ENCODE assay signal across 8 mouse cellular contexts in genomic region chr13:114458886-114459700, GRCm38 (mm10). TPM values are rescaled to one million over a fixed set of nuclear protein-coding genes. Genes with fewer than 3 reads are reported as not detected.
DNase-seq lines count a peak whose midpoint lies in the region; ATAC-seq and TF ChIP-seq lines count a peak whose summit lies in the region.

Gene Fst (minus strand): TSS chr13:114458951.

- no peaks in the 10 kb centered on the region for H3K36me3 ChIP-seq in embryonic facial prominence, embryonic 11.5 days (replicated peaks; ENCODE audit: control insufficient read depth, insufficient read depth, low read depth, low read length)
- H3K36me3 ChIP-seq in heart, embryonic 15.5 days: no peaks in the 10 kb centered on the region
- no peaks in the 10 kb centered on the region for H3K36me3 ChIP-seq in limb, embryonic 12.5 days
- H3K36me3 ChIP-seq in midbrain, postnatal 0 days (ENCODE audit: insufficient read depth, low read length): no peaks in the 10 kb centered on the region

- no peak for TF ChIP-seq CTCF in midbrain, postnatal 0 days (IDR thresholded peaks at IDR 0.05)

- peak within 1 kb of the TSS; percentile 35; the same call in 1 of the 2 replicates for H3K27ac ChIP-seq in embryonic facial prominence, embryonic 11.5 days (replicated peaks; ENCODE audit: low read depth, low read length)
- H3K27ac ChIP-seq in heart, embryonic 15.5 days: 0 out of 2 replicates have a peak within 1 kb of the TSS, but pooled peaks have one; percentile 20
- H3K27ac ChIP-seq in limb, embryonic 12.5 days: peak within 1 kb of the TSS; percentile 25; the same call in 1 of the 2 replicates
- no peak within 1 kb of the TSS for H3K27ac ChIP-seq in midbrain, postnatal 0 days (ENCODE audit: low read depth, low read length)

- peak; percentile 40 for ATAC-seq in embryonic facial prominence, embryonic 11.5 days (replicated peaks; ENCODE audit: insufficient number of reproducible peaks, low FRiP score, low TSS enrichment, low read depth)
- ATAC-seq in heart, embryonic 15.5 days (replicated peaks; ENCODE audit: insufficient number of reproducible peaks, insufficient read depth, low FRiP score, low read depth): peak; percentile 47; the same call in 1 of the 2 replicates
- 0 out of 2 replicates have a peak, but pooled peaks have one; percentile 63 for ATAC-seq in limb, embryonic 12.5 days (ENCODE audit: insufficient number of reproducible peaks, insufficient read depth, low FRiP score, low TSS enrichment, low read depth)
- peak; percentile 72 for ATAC-seq in midbrain, postnatal 0 days (ENCODE audit: low FRiP score)

- peak; percentile 22 for DNase-seq in urinary bladder, adult 2 months (ENCODE audit: low spot score)
- DNase-seq in urinary bladder, postnatal 10 days (ENCODE audit: low spot score): no peak
- peak; percentile 58 for DNase-seq in embryonic facial prominence, embryonic 11.5 days (ENCODE audit: low spot score)
- peak; percentile 37 for DNase-seq in midbrain, postnatal 0 days (ENCODE audit: low spot score)
- peak; percentile 68 for DNase-seq in thymus, postnatal 4 days
- no peak for DNase-seq in natural killer cell, adult 2 months (ENCODE audit: low spot score in 2 of 2)

- under 1% methylated on average over 41 of the region's 77 CpGs for WGBS in embryonic facial prominence, embryonic 11.5 days
- under 1% methylated on average over 68 of the region's 77 CpGs for WGBS in heart, embryonic 15.5 days
- WGBS in limb, embryonic 12.5 days: under 1% methylated on average over 59 of the region's 77 CpGs
- under 1% methylated on average over 55 of the region's 77 CpGs for WGBS in midbrain, postnatal 0 days

- H3K9me3 ChIP-seq in embryonic facial prominence, embryonic 11.5 days (replicated peaks; ENCODE audit: control insufficient read depth, low read length): no peaks in the 10 kb centered on the region
- H3K9me3 ChIP-seq in heart, embryonic 15.5 days (replicated peaks): no peaks in the 10 kb centered on the region
- H3K9me3 ChIP-seq in limb, embryonic 12.5 days: no peaks in the 10 kb centered on the region
- H3K9me3 ChIP-seq in midbrain, postnatal 0 days (ENCODE audit: low read length): no peaks in the 10 kb centered on the region

- H3K27me3 ChIP-seq in embryonic facial prominence, embryonic 11.5 days (ENCODE audit: control insufficient read depth, insufficient read depth, low read length): peaks cover 9% of the 10 kb centered on the region
- peaks cover 44% of the 10 kb centered on the region for H3K27me3 ChIP-seq in heart, embryonic 15.5 days
- peaks cover 60% of the 10 kb centered on the region for H3K27me3 ChIP-seq in limb, embryonic 12.5 days
- H3K27me3 ChIP-seq in midbrain, postnatal 0 days (ENCODE audit: insufficient read depth, low read length): peaks cover 15% of the 10 kb centered on the region

- H3K4me3 ChIP-seq in embryonic facial prominence, embryonic 11.5 days (ENCODE audit: low read depth, low read length): peak within 1 kb of the TSS; percentile 58
- H3K4me3 ChIP-seq in heart, embryonic 15.5 days: peak within 1 kb of the TSS; percentile 67
- H3K4me3 ChIP-seq in limb, embryonic 12.5 days (replicated peaks): peak within 1 kb of the TSS; percentile 54
- H3K4me3 ChIP-seq in midbrain, postnatal 0 days (ENCODE audit: low read depth, low read length): peak within 1 kb of the TSS; percentile 56

- peak within 1 kb of the TSS; percentile 55 for H3K9ac ChIP-seq in embryonic facial prominence, embryonic 11.5 days (replicated peaks; ENCODE audit: low read length)
- H3K9ac ChIP-seq in heart, embryonic 15.5 days: peak within 1 kb of the TSS; percentile 48
- H3K9ac ChIP-seq in limb, embryonic 12.5 days (replicated peaks): peak within 1 kb of the TSS; percentile 61
- peak within 1 kb of the TSS; percentile 36; the same call in 1 of the 2 replicates for H3K9ac ChIP-seq in midbrain, postnatal 0 days (replicated peaks; ENCODE audit: low read length, poor library complexity, severe bottlenecking)

- H3K4me2 ChIP-seq in embryonic facial prominence, embryonic 11.5 days (ENCODE audit: low read depth, low read length): peak within 1 kb of the TSS; percentile 90
- H3K4me2 ChIP-seq in heart, embryonic 15.5 days: peak within 1 kb of the TSS; percentile 100
- peak within 1 kb of the TSS; percentile 94 for H3K4me2 ChIP-seq in limb, embryonic 12.5 days
- peak within 1 kb of the TSS; percentile 98 for H3K4me2 ChIP-seq in midbrain, postnatal 0 days (ENCODE audit: low read depth, low read length, poor library complexity, severe bottlenecking)

- no peaks in the 10 kb centered on the region; the same call in 1 of the 2 replicates for H3K4me1 ChIP-seq in embryonic facial prominence, embryonic 11.5 days (ENCODE audit: control insufficient read depth, insufficient read depth, low read length)
- H3K4me1 ChIP-seq in heart, embryonic 15.5 days (replicated peaks): peaks cover 32% of the 10 kb centered on the region
- peaks cover 28% of the 10 kb centered on the region for H3K4me1 ChIP-seq in limb, embryonic 12.5 days (replicated peaks)
- peaks cover 7% of the 10 kb centered on the region; the same call in 1 of the 2 replicates for H3K4me1 ChIP-seq in midbrain, postnatal 0 days (ENCODE audit: insufficient read depth, low read length)

RNA-seq across cellular contexts. Expression of gene Fst, which starts in this region (rescaled TPM):
- polyA plus RNA-seq in urinary bladder, adult 2 months (2012; rRNA removed): 4.6 and 5.7 TPM in 2 replicates
- polyA plus RNA-seq in embryonic facial prominence, embryonic 11.5 days (2014; fragmentation: Nextera tagmentation; extraction: Ambion mirVana): 32.2 and 32.7 TPM in 2 replicates
- 3.9 and 6.0 TPM in 2 replicates for polyA plus RNA-seq in heart, embryonic 15.5 days (2015; fragmentation: Nextera tagmentation; extraction: Ambion mirVana)
- polyA plus RNA-seq in limb, embryonic 12.5 days (2016; fragmentation: Nextera tagmentation; extraction: Ambion mirVana): 35.1 and 36.5 TPM in 2 replicates
- 0.76 and 0.93 TPM in 2 replicates for total RNA-seq in midbrain, postnatal 0 days (2014; rRNA removed)
- polyA plus RNA-seq in midbrain, postnatal 0 days (2015; fragmentation: Nextera tagmentation; extraction: Ambion mirVana): 2.1 and 2.8 TPM in 2 replicates

Comparison
In these comparisons a context has a peak if more than half of its experiments do, and no peak if none do; other contexts are left out.
1. DNase-seq: peak in urinary bladder, adult 2 months (single experiment), embryonic facial prominence, embryonic 11.5 days (single experiment), midbrain, postnatal 0 days (single experiment) and thymus, postnatal 4 days (single experiment); none in urinary bladder, postnatal 10 days (single experiment) and natural killer cell, adult 2 months (0 of 2).
2. Peak in every context shown above with its lines, with median percentiles within 50 percentile points of each other: ATAC-seq, H3K4me2 ChIP-seq, H3K4me3 ChIP-seq and H3K9ac ChIP-seq.